ENCODE assay signal across 19 mouse cellular contexts in genomic region chr6:54924538-54924937, GRCm38 (mm10).
"Had no signal": no experiment of that assay in that cellular context is flagged by ENCODE, and none has a peak within 500 bp of the region (broad histone marks: within the 10 kb centered on the region; RNA-seq: fewer than 3 reads in every experiment).

No protein-coding gene starts in this region.

- DNase-seq: liver, postnatal 0 days; lung, adult 2 months; lung, postnatal 14 days; lung, postnatal 36 days; retina, postnatal 1 day; right cerebral cortex, adult 18-20 months; right cerebral cortex, postnatal 25 days; right cerebral cortex, postnatal 4 days; spleen, adult 18-20 months; thymus, adult 2 months; thymus, postnatal 25 days; thymus, postnatal 4 days had no signal

- H3K27ac ChIP-seq: liver, embryonic 15.5 days; lung, embryonic 15.5 days; macrophage; midbrain, embryonic 13.5 days; midbrain, embryonic 15.5 days; neural tube, embryonic 12.5 days had no signal

- H3K9me3 ChIP-seq: liver, embryonic 15.5 days; lung, embryonic 15.5 days; megakaryocyte, embryonic 14.5 days; midbrain, embryonic 13.5 days; midbrain, embryonic 15.5 days; neural tube, embryonic 12.5 days had no signal

- H3K36me3 ChIP-seq: liver, embryonic 15.5 days; midbrain, embryonic 13.5 days; midbrain, embryonic 15.5 days; neural tube, embryonic 12.5 days had no signal

- H3K27me3 ChIP-seq: liver, embryonic 15.5 days; lung, embryonic 15.5 days; midbrain, embryonic 13.5 days; midbrain, embryonic 15.5 days; neural tube, embryonic 12.5 days had no signal

- H3K4me1 ChIP-seq: liver, embryonic 15.5 days; lung, embryonic 15.5 days; midbrain, embryonic 13.5 days; midbrain, embryonic 15.5 days; neural tube, embryonic 12.5 days had no signal

- H3K4me3 ChIP-seq: liver, embryonic 15.5 days; lung, embryonic 15.5 days; megakaryocyte, embryonic 14.5 days; midbrain, embryonic 13.5 days; midbrain, embryonic 15.5 days; neural tube, embryonic 12.5 days had no signal
